14 mouse cellular contexts compared by ENCODE assay signal in genomic region chr9:64621499-64622296, GRCm38 (mm10).
DNase-seq lines count a peak whose midpoint lies in the region; ATAC-seq and TF ChIP-seq lines count a peak whose summit lies in the region.
"Had no signal": no experiment of that assay in that cellular context is flagged by ENCODE, and none has a peak within 500 bp of the region (broad histone marks: within the 10 kb centered on the region; RNA-seq: fewer than 3 reads in every experiment).

No protein-coding gene starts in this region.

- intact Hi-C loops in gastrocnemius, adult 2 months (cut with DNase I) = no loop called here

- peak; percentile 85 for DNase-seq in cerebellum, adult 8-10 months
- DNase-seq in hindbrain, embryonic 10.5 days (ENCODE audit: low spot score) = no peak
- no peak for DNase-seq in gastrocnemius, adult 2 months
- no peak for DNase-seq in gastrocnemius, adult 18-20 months (ENCODE audit: low spot score)
- no peak for DNase-seq in adrenal gland, postnatal 36 days
- no peak for DNase-seq in embryo, embryonic 9.5 days (ENCODE audit: extremely low spot score)
- DNase-seq: gastrocnemius, postnatal 36 days; kidney, postnatal 36 days; lung, adult 18-20 months had no signal

- WGBS in hindbrain, embryonic 10.5 days = 48% methylated on average over 5 of the region's 5 CpGs
- WGBS in midbrain, embryonic 13.5 days = 27% methylated on average over 5 of the region's 5 CpGs

- no peaks in the 10 kb centered on the region for H3K9me3 ChIP-seq in hindbrain, embryonic 10.5 days
- H3K9me3 ChIP-seq in midbrain, embryonic 13.5 days = no peaks in the 10 kb centered on the region
- H3K9me3 ChIP-seq: heart, embryonic 15.5 days; intestine, embryonic 15.5 days; limb, embryonic 12.5 days had no signal

- H3K27me3 ChIP-seq in hindbrain, embryonic 10.5 days (ENCODE audit: insufficient read depth, poor library complexity, severe bottlenecking) = peaks cover 6% of the 10 kb centered on the region; the same call in 1 of the 2 replicates
- no peaks in the 10 kb centered on the region for H3K27me3 ChIP-seq in midbrain, embryonic 13.5 days
- H3K27me3 ChIP-seq: intestine, embryonic 15.5 days; limb, embryonic 12.5 days had no signal

- no peak overlapping the region for H3K4me3 ChIP-seq in hindbrain, embryonic 10.5 days
- no peak overlapping the region for H3K4me3 ChIP-seq in midbrain, embryonic 13.5 days (replicated peaks)
- H3K4me3 ChIP-seq in gastrocnemius, adult 2 months = no peak overlapping the region
- H3K4me3 ChIP-seq: heart, embryonic 15.5 days; intestine, embryonic 15.5 days; limb, embryonic 12.5 days had no signal

- peak; percentile 84 for ATAC-seq in cerebellum, adult (ENCODE audit: insufficient number of reproducible peaks, low FRiP score, low TSS enrichment)
- peak; percentile 76 for ATAC-seq in midbrain, embryonic 13.5 days
- ATAC-seq: intestine, embryonic 15.5 days had no signal

- H3K36me3 ChIP-seq in hindbrain, embryonic 10.5 days = no peaks in the 10 kb centered on the region
- H3K36me3 ChIP-seq in midbrain, embryonic 13.5 days = no peaks in the 10 kb centered on the region
- H3K36me3 ChIP-seq: heart, embryonic 15.5 days; intestine, embryonic 15.5 days; limb, embryonic 12.5 days had no signal

- no peak overlapping the region for H3K4me2 ChIP-seq in midbrain, embryonic 13.5 days (replicated peaks)
- H3K4me2 ChIP-seq: heart, embryonic 15.5 days; intestine, embryonic 15.5 days; limb, embryonic 12.5 days had no signal

- H3K27ac ChIP-seq in hindbrain, embryonic 10.5 days = peak overlapping the region; percentile 29; the same call in 1 of the 2 replicates
- H3K27ac ChIP-seq in midbrain, embryonic 13.5 days = peak overlapping the region; percentile 73
- H3K27ac ChIP-seq in gastrocnemius, adult 2 months = no peak overlapping the region
- H3K27ac ChIP-seq: heart, embryonic 15.5 days; intestine, embryonic 15.5 days; limb, embryonic 12.5 days had no signal

- TF ChIP-seq CTCF in gastrocnemius, adult 2 months (IDR thresholded peaks at IDR 0.05) = no peak

- H3K4me1 ChIP-seq in hindbrain, embryonic 10.5 days (replicated peaks) = peaks cover 41% of the 10 kb centered on the region
- peaks cover 37% of the 10 kb centered on the region for H3K4me1 ChIP-seq in midbrain, embryonic 13.5 days (replicated peaks)
- H3K4me1 ChIP-seq: heart, embryonic 15.5 days; limb, embryonic 12.5 days had no signal

- no peak overlapping the region for H3K9ac ChIP-seq in midbrain, embryonic 13.5 days (replicated peaks)
- H3K9ac ChIP-seq: heart, embryonic 15.5 days; intestine, embryonic 15.5 days; limb, embryonic 12.5 days had no signal
